Comparison of ENCODE assay signal across 9 mouse cellular contexts in the genomic region with DNA sequence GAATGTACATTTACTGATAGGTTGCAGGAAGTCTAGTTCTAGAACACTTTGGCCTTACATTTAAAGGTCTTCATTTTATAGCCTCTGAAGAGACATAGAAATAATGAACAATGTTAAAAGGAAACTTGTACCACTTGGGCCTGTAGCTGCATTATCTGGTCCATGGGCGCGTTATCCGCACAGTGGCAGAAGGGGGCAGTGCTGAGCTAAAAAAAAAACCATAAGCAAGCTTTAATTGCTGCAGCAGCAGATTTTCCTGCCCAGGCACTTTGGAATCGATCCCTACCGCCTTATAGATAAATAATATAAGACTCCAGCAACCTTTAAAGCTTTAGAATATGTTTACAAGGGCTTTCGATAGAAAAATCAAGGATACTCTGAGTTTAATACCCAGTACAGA.
DNase-seq lines count a peak whose midpoint lies in the region; TF ChIP-seq lines count a peak whose summit lies in the region.
"Had no signal": no experiment of that assay in that cellular context is flagged by ENCODE, and none has a peak within 500 bp of the region (broad histone marks: within the 10 kb centered on the region; RNA-seq: fewer than 3 reads in every experiment).

No protein-coding gene starts in this region.

- H3K9ac ChIP-seq in heart, adult 2 months (ENCODE audit: low read depth, low read length): no peak overlapping the region
- H3K9ac ChIP-seq: embryonic facial prominence, embryonic 13.5 days had no signal

- WGBS in heart, adult 2 months: 12% methylated on average over 6 of the region's 6 CpGs

- H3K4me3 ChIP-seq in heart, adult 2 months: no peak overlapping the region
- no peak overlapping the region for H3K4me3 ChIP-seq in testis, adult 2 months (ENCODE audit: control insufficient read depth, low read depth, low read length)
- H3K4me3 ChIP-seq: embryonic facial prominence, embryonic 13.5 days had no signal

- 0 out of 2 replicates have a peak, but pooled peaks have one; percentile 62 for TF ChIP-seq EP300 in heart, adult 2 months (IDR thresholded peaks at IDR 0.05; ENCODE audit: insufficient read depth, low read depth, low read length)

- no peaks in the 10 kb centered on the region for H3K79me2 ChIP-seq in heart, adult 2 months (replicated peaks; ENCODE audit: control insufficient read depth, insufficient read depth, low read length)

- intact Hi-C loops in heart, adult 2 months (cut with DNase I): loop anchor here (1.0 to 10.0 kb wide), 4 partner anchors 63 to 359 kb away; a partner anchor contains a TSS
- intact Hi-C loops in heart, postnatal 25 days (cut with DNase I): loop anchor here (1.0 to 10.0 kb wide), 3 partner anchors 91 to 359 kb away; a partner anchor contains a TSS

- no peak overlapping the region for H3K27ac ChIP-seq in heart, adult 2 months
- no peak overlapping the region for H3K27ac ChIP-seq in testis, adult 2 months (ENCODE audit: control insufficient read depth, insufficient read depth, low read depth, low read length)
- H3K27ac ChIP-seq: embryonic facial prominence, embryonic 13.5 days had no signal

- DNase-seq in heart, adult 2 months: peak; percentile 20 to 51
- no peak for DNase-seq in heart, postnatal 25 days (ENCODE audit: low spot score)
- DNase-seq in testis, postnatal 14 days (ENCODE audit: low spot score): no peak
- DNase-seq in c-Kit-positive CD71-negative TER-119-negative erythroid progenitor cells, embryonic 14.5 days (ENCODE audit: low read depth): peak; percentile 28
- DNase-seq in forelimb bud, embryonic 11.5 days (ENCODE audit: low read depth, low spot score): peak; percentile 41
- peak; percentile 51 for DNase-seq in lung, postnatal 14 days
- peak; percentile 65 for DNase-seq in thymus, postnatal 4 days

- peak; percentile 92 for TF ChIP-seq CTCF in heart, adult 2 months (IDR thresholded peaks at IDR 0.05)
- TF ChIP-seq CTCF in testis, adult 2 months (IDR thresholded peaks at IDR 0.05; ENCODE audit: control insufficient read depth, insufficient read depth, insufficient replicate concordance, low read depth, low read length): peak; percentile 72; the same call in 1 of the 2 replicates

- no peak for TF ChIP-seq POLR2A in heart, adult 2 months (IDR thresholded peaks at IDR 0.05; ENCODE audit: insufficient read depth, low read depth, low read length)
- TF ChIP-seq POLR2A in testis, adult 2 months (IDR thresholded peaks at IDR 0.05; ENCODE audit: control insufficient read depth, low read depth, low read length): no peak

- peaks cover 10% of the 10 kb centered on the region for H3K36me3 ChIP-seq in heart, adult 2 months (ENCODE audit: control insufficient read depth, insufficient read depth, low read length)
- H3K36me3 ChIP-seq in testis, adult 2 months (ENCODE audit: control insufficient read depth, insufficient read depth, low read length): no peaks in the 10 kb centered on the region
- H3K36me3 ChIP-seq: embryonic facial prominence, embryonic 13.5 days had no signal

- no peaks in the 10 kb centered on the region for H3K27me3 ChIP-seq in heart, adult 2 months (ENCODE audit: control insufficient read depth, insufficient read depth, low read length)
- no peaks in the 10 kb centered on the region for H3K27me3 ChIP-seq in testis, adult 2 months (ENCODE audit: control insufficient read depth, insufficient read depth, low read length)
- H3K27me3 ChIP-seq: embryonic facial prominence, embryonic 13.5 days had no signal

- H3K4me1 ChIP-seq in heart, adult 2 months (ENCODE audit: control insufficient read depth, insufficient read depth, low read length): no peaks in the 10 kb centered on the region
- H3K4me1 ChIP-seq in testis, adult 2 months (ENCODE audit: control insufficient read depth, insufficient read depth, low read length): no peaks in the 10 kb centered on the region

Comparison
In these comparisons a context has a peak if more than half of its experiments do, and no peak if none do; other contexts are left out.
1. DNase-seq: peak in heart, adult 2 months (2 of 2), c-Kit-positive CD71-negative TER-119-negative erythroid progenitor cells, embryonic 14.5 days (single experiment), forelimb bud, embryonic 11.5 days (single experiment), lung, postnatal 14 days (single experiment) and thymus, postnatal 4 days (single experiment); none in heart, postnatal 25 days (single experiment) and testis, postnatal 14 days (single experiment).